Mouse (Mus musculus) ES-E14 (cell line): Measurements from ENCODE around the gene Lingo1.

Source experiments
- HCFC1 ChIP-seq: IDR thresholded peaks from 2 replicates; pipeline ENCODE4 v1.6.1; 2012; ENCODE audit warnings: low read length, inconsistent platforms, borderline replicate concordance; ENCODE audit not compliant: insufficient read depth
- ZC3H11A ChIP-seq: IDR thresholded peaks from 2 replicates; pipeline ENCODE4 v1.6.1; 2012; ENCODE audit warnings: low read depth, mild to moderate bottlenecking, inconsistent platforms, low read length, borderline replicate concordance
- ZNF384 ChIP-seq: IDR thresholded peaks from 2 replicates; pipeline ENCODE4 v1.6.1; 2012; ENCODE audit warnings: low read depth, low read length, inconsistent platforms

DNA sequence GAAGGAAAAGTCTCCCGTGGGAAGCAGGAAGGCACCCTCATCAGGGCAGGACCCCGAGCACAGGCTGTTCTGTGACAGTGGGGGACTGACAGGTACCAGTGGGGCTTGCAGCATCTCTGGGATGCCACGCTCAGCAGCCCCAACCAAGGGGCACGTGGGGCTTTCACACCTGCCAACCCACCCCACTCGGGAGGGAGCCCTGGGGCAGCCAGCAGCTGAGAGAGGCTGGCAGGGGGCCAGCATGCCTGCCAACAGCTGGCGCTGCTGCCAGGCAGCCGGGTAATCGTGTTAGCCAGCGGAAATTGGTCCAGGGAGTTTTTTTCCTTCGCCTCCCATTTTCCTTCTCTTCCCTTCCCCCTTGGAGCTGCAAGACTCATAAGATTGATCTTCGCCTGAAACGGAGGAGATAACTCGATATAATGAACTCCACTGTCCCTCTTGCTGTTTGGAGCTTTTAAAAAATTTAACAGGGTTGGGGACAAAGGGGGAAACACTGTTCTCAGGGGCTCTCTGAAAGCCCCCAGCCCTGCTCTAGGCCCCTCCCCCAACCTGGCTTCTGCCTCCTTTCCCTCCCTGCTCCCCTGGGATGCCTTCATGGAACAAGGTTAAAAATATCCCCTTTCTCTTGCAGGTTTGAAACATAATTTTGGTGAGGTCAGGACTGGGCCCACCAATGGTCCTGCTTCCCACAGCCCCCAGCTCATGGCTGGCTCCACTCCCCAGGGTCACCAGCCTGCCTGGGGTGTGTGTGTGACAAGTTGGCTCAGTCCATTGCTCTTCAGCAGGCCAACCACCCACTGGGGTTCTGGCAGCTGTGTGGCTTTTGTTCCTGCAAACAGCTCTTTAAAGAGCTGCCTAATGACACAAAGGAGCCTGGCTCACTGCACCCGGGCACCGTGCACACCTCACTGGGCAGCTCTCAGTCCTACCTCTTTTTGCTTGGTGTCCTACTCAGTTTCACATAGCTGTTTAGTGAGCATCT is 68.3 kb downstream of the Lingo1 start:
- TF ChIP-seq ZNF384 (no peak), HCFC1 (no peak), ZC3H11A (no peak)
